Mouse (Mus musculus) embryo, embryonic 9.5 days (tissue): ENCODE measurements around the gene Rapgef5.
A peak's percentile ranks its signal among the peaks of the same experiment; 100 is the strongest.

Source experiments
- DNase-seq: peaks from one replicate; pipeline ENCODE4 v3.0.0-alpha.2; 2017; ENCODE audit errors: extremely low spot score

The Rapgef5 gene

GRCm38 (mm10) chr12:117531106-117531505 is 14.8 kb downstream of the Rapgef5 start:
- DNase-seq, result no peak

- DNase-seq, result no peak
Measured at GRCm38 (mm10) chr12:117533176-117534086, 17.2 kb downstream of the Rapgef5 start.

GRCm38 (mm10) chr12:117534087-117534751 is 17.9 kb downstream of the Rapgef5 start:
- peak; percentile 71 for DNase-seq

- no peak for DNase-seq
Measured at GRCm38 (mm10) chr12:117540352-117540751, 24.1 kb downstream of the Rapgef5 start.

- no peak for DNase-seq
Measured at GRCm38 (mm10) chr12:117545277-117545676, 29.0 kb downstream of the Rapgef5 start.

GRCm38 (mm10) chr12:117553353-117553752 is 37.1 kb downstream of the Rapgef5 start:
- no peak for DNase-seq

- DNase-seq, result no peak
Measured at GRCm38 (mm10) chr12:117554612-117555063, 38.4 kb downstream of the Rapgef5 start.

- DNase-seq, result no peak
Measured at GRCm38 (mm10) chr12:117560450-117560849, 44.2 kb downstream of the Rapgef5 start.

- DNase-seq, result no peak
Measured at GRCm38 (mm10) chr12:117561411-117562059, 45.3 kb downstream of the Rapgef5 start.

GRCm38 (mm10) chr12:117562085-117562484 is 45.8 kb downstream of the Rapgef5 start:
- DNase-seq, result no peak

- no peak for DNase-seq
Measured at GRCm38 (mm10) chr12:117563859-117564258, 47.6 kb downstream of the Rapgef5 start.

GRCm38 (mm10) chr12:117566298-117566697 is 50.0 kb downstream of the Rapgef5 start:
- DNase-seq, result no peak

- no peak for DNase-seq
Measured at GRCm38 (mm10) chr12:117569671-117570070, 53.4 kb downstream of the Rapgef5 start.

GRCm38 (mm10) chr12:117584256-117584655 is 68.0 kb downstream of the Rapgef5 start:
- DNase-seq, result no peak

- DNase-seq, result no peak
Measured at GRCm38 (mm10) chr12:117585390-117585789, 69.1 kb downstream of the Rapgef5 start.

GRCm38 (mm10) chr12:117586124-117586523 is 69.8 kb downstream of the Rapgef5 start:
- DNase-seq, result peak; percentile 68

GRCm38 (mm10) chr12:117589186-117589585 is 72.9 kb downstream of the Rapgef5 start:
- no peak for DNase-seq

- no peak for DNase-seq
Measured at GRCm38 (mm10) chr12:117592019-117592418, 75.7 kb downstream of the Rapgef5 start.

GRCm38 (mm10) chr12:117592583-117592982 is 76.3 kb downstream of the Rapgef5 start:
- DNase-seq, result no peak

- DNase-seq, result no peak
Measured at GRCm38 (mm10) chr12:117595179-117595578, 78.9 kb downstream of the Rapgef5 start.

- no peak for DNase-seq
Measured at GRCm38 (mm10) chr12:117598190-117598589, 81.9 kb downstream of the Rapgef5 start.

- DNase-seq, result no peak
Measured at GRCm38 (mm10) chr12:117605966-117606365, 89.7 kb downstream of the Rapgef5 start.
